Mouse (Mus musculus): ENCODE data around the gene Cysltr1. TPM values are rescaled to one million over a fixed set of nuclear protein-coding genes. Genes with fewer than 3 reads are reported as not detected.

Cysltr1 gene
- 1.2 and 1.5 TPM in 2 replicates for polyA plus RNA-seq (2016; fragmentation: Nextera tagmentation; extraction: Ambion mirVana)

DNA sequence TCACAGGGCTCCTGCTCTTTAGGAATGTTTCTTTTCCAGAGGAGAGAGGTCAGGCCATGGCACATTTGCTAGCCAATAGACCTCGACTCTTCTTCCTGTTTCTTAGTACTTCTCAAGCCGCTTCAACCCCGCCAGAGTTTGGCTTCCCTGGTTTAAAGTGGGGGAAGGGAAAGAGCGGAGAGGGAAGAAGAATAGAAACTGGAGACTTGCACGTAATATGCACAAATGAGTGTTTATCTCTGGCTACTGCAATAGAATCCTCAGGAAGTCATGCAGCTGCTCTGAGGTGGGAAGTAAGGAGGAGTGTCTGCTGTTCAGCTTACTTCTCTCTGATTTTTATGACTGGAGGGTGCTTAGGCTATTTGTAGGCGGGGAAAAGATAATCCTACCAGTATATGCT lies at the start of gene Cysltr1:
TSS of gene Cysltr1 (minus strand) at position 294 of the 400 bp plus-strand sequence.
- peaks cover 5% of the 10 kb centered on the region for H3K27me3 ChIP-seq
- no peaks in the 10 kb centered on the region for H3K4me1 ChIP-seq (replicated peaks)
- H3K36me3 ChIP-seq, result no peaks in the 10 kb centered on the region
- peak within 1 kb of the TSS; percentile 38 for H3K4me2 ChIP-seq
- 6% methylated on average over 6 of the region's 6 CpGs for WGBS
- no peak within 1 kb of the TSS for H3K4me3 ChIP-seq (replicated peaks)
- H3K27ac ChIP-seq, result no peak within 1 kb of the TSS
- no peaks in the 10 kb centered on the region for H3K9me3 ChIP-seq
- no peak for ATAC-seq (ENCODE audit: insufficient number of reproducible peaks, insufficient read depth, low FRiP score, low TSS enrichment, low read depth)
- no peak within 1 kb of the TSS for H3K9ac ChIP-seq (replicated peaks)

DNA sequence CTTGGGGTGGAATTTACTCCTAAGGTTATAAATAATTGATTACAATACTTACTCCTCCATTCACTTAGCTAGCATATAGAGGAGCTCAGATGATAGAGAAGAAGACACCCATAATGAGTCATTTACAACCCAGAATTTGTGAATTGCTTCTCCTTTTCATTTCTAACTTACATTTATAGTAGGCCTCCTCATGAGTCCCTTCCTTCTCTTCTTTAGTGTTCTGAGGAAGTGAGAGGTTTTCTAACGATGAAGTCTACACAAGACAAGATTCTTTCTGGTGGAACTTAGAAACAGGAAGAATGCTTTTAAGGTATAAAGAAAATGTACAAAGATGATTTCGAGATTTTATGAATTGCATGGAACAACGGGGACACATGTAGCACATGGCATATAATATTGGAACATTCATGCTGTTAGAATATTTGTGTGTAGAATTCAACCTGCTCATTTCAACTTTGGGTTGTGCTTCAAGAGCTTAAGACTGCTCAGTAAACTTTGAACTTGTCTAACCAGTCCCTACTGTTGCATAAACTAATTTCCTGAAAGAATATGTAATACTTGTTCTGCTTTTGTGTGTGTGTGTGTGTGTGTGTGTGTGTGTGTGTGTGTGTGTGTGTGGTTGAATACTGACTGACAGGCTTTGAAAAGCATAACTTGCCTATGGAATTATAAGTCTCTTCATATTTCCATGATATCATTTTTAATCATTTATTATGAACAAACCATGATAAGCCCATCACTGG lies 31.5 kb upstream of the Cysltr1 start:
- 86% methylated on average over 3 of the region's 3 CpGs for WGBS
- Histone ChIP-seq H3K4me3 (replicated peaks) (no peak overlapping the region), H3K27me3 (no peaks in the 10 kb centered on the region; the same call in 1 of the 2 replicates), H3K9ac (replicated peaks) (no peak overlapping the region), H3K27ac (no peak overlapping the region), H3K9me3 (no peaks in the 10 kb centered on the region), H3K36me3 (no peaks in the 10 kb centered on the region), H3K4me1 (replicated peaks) (no peaks in the 10 kb centered on the region), H3K4me2 (no peak overlapping the region)
- no peak for ATAC-seq (ENCODE audit: insufficient number of reproducible peaks, insufficient read depth, low FRiP score, low TSS enrichment, low read depth)

DNA sequence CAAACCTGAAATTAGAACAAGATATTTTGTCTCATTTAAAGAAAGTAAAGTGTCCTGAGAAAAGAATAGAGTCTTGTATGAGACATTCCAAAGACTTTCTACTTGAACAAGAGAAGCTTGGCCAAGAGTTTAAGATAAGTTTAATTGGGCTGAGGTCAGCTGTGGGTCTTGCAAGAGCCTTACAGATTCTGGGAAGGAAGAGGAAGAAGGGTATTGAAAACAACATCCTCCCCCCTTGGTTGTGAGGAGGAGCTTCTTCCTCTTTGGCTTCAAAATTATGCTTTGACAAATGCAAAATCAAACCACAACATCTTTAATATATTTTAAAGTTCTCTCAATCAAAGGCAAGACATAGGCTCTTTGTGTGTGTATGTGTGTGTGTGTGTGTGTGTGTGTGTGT lies 30.1 kb upstream of the Cysltr1 start:
- H3K9me3 ChIP-seq, result no peaks in the 10 kb centered on the region
- no peaks in the 10 kb centered on the region for H3K36me3 ChIP-seq
- H3K4me3 ChIP-seq (replicated peaks), result no peak overlapping the region
- no peak overlapping the region for H3K9ac ChIP-seq (replicated peaks)
- H3K4me1 ChIP-seq (replicated peaks), result no peaks in the 10 kb centered on the region
- H3K27me3 ChIP-seq, result no peaks in the 10 kb centered on the region; the same call in 1 of the 2 replicates
- H3K27ac ChIP-seq, result no peak overlapping the region
- ATAC-seq (ENCODE audit: insufficient number of reproducible peaks, insufficient read depth, low FRiP score, low TSS enrichment, low read depth), result no peak
- no peak overlapping the region for H3K4me2 ChIP-seq

DNA sequence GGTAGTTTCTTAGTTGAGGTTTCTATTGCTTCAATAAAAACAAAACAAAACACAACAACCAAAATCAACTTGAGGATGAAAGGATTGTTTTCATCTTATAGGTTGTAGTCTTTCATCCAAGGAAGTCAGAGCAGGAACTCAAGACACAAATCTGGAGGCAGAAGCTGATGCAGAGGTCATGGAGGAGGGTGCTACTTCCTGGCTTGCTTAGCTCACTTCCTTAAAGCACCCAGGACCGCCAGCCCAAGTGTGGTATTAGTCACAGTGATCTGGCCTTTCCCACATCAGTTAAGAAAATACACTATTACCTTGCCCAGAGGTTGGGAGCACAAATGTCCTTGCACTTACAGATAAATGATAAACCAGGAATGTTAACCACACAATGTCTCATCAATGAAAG lies 25.0 kb upstream of the Cysltr1 start:
- no peak for ATAC-seq (ENCODE audit: insufficient number of reproducible peaks, insufficient read depth, low FRiP score, low TSS enrichment, low read depth)
- no peaks in the 10 kb centered on the region for H3K36me3 ChIP-seq
- H3K9me3 ChIP-seq, result no peaks in the 10 kb centered on the region
- H3K4me2 ChIP-seq, result no peak overlapping the region
- 65% methylated on average over 1 of the region's 1 CpGs for WGBS
- no peaks in the 10 kb centered on the region for H3K27me3 ChIP-seq
- no peak overlapping the region for H3K4me3 ChIP-seq (replicated peaks)
- no peak overlapping the region for H3K27ac ChIP-seq
- no peak overlapping the region for H3K9ac ChIP-seq (replicated peaks)
- H3K4me1 ChIP-seq (replicated peaks), result no peaks in the 10 kb centered on the region

DNA sequence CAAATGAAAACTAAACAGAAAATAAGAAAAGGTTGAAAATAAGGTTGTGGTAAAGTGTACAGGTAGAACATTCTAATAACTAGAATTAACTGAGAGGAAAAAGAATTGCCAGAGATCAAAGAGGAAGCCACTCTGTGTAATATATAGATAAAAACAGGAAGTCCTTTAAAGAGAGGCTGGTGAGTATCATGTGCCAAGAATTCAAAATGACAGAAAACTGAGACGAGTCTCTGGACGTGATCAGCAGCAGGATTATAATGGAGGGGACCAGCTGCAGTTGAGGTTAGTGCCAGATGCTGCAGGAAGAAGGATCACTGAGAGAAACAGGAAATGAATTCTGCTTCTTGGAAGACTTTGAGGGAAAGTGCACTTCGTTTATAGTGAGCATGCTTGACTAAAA lies 20.2 kb upstream of the Cysltr1 start:
- Histone ChIP-seq H3K36me3 (no peaks in the 10 kb centered on the region), H3K27me3 (no peaks in the 10 kb centered on the region), H3K27ac (no peak overlapping the region), H3K4me2 (no peak overlapping the region), H3K9ac (replicated peaks) (no peak overlapping the region), H3K4me3 (replicated peaks) (no peak overlapping the region), H3K9me3 (no peaks in the 10 kb centered on the region), H3K4me1 (replicated peaks) (no peaks in the 10 kb centered on the region)
- 24% methylated on average over 3 of the region's 3 CpGs for WGBS
- no peak for ATAC-seq (ENCODE audit: insufficient number of reproducible peaks, insufficient read depth, low FRiP score, low TSS enrichment, low read depth)

DNA sequence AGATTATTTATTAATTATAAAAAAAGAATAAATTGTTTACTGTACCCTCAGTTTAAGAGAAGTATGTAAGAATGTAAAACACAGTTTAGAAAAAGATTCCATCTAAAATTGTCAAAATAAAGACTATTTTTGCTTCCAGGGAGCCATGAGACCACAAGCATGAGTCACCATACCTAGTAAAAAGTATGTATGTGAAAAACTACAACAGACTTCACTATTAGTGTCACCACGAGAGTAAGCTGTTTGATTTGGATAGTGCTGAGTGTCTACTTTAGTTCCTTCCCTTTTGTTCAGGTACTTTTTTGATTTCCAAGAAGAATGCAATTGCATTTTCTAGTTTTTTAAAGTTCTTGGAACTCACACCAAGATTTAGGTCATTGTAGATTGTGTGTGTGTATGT lies 19.0 kb upstream of the Cysltr1 start:
- H3K27ac ChIP-seq, result no peak overlapping the region

DNA sequence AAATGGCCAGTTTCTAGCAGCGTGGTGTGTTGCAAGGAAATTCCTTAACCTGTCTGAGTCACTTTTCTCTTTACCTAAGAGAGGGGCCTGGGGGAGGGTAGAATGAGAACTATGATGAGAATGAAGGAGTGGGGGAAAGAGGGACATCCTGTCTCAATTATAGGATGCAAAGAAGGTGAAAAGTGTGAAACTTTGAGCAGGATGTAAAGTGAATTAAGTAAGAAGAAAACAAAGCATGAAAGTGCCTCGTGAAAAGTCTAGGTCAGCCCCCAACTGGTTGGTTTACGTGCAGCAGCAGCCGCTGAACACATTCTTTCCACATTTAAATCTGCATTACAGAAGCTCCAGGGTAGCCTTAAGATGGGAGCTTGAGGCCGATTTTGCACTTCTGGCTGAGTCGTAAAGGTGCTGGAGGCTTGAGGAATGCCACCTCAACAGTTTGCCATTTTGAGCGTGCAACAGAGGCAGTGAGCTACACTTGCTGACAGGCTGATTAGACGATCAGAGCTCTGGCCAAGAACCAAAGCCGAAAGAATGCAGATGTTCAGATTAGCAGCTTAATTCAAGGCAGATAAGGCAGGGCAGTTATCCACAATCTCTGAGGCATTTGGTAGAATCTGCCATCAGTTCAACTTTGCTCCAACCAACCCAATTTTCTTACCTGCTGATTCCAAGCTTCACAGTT lies 763 bp downstream of the Cysltr1 start:
- H3K27ac ChIP-seq, result no peak overlapping the region
- WGBS, result 22% methylated on average over 9 of the region's 9 CpGs
- H3K4me3 ChIP-seq (replicated peaks), result no peak overlapping the region
- no peaks in the 10 kb centered on the region for H3K9me3 ChIP-seq
- peak overlapping the region; percentile 38 for H3K4me2 ChIP-seq
- H3K4me1 ChIP-seq (replicated peaks), result no peaks in the 10 kb centered on the region
- no peak overlapping the region for H3K9ac ChIP-seq (replicated peaks)
- H3K27me3 ChIP-seq, result peaks cover 5% of the 10 kb centered on the region
- ATAC-seq (ENCODE audit: insufficient number of reproducible peaks, insufficient read depth, low FRiP score, low TSS enrichment, low read depth), result no peak
- H3K36me3 ChIP-seq, result no peaks in the 10 kb centered on the region

More for the DNA sequence above, 19.0 kb upstream of the Cysltr1 start:
- Histone ChIP-seq H3K4me1 (replicated peaks) (no peaks in the 10 kb centered on the region), H3K9ac (replicated peaks) (no peak overlapping the region), H3K4me2 (no peak overlapping the region), H3K27me3 (no peaks in the 10 kb centered on the region), H3K4me3 (replicated peaks) (no peak overlapping the region), H3K36me3 (no peaks in the 10 kb centered on the region), H3K9me3 (no peaks in the 10 kb centered on the region)
- 66% methylated on average over 1 of the region's 1 CpGs for WGBS
- ATAC-seq (ENCODE audit: insufficient number of reproducible peaks, insufficient read depth, low FRiP score, low TSS enrichment, low read depth), result no peak

DNA sequence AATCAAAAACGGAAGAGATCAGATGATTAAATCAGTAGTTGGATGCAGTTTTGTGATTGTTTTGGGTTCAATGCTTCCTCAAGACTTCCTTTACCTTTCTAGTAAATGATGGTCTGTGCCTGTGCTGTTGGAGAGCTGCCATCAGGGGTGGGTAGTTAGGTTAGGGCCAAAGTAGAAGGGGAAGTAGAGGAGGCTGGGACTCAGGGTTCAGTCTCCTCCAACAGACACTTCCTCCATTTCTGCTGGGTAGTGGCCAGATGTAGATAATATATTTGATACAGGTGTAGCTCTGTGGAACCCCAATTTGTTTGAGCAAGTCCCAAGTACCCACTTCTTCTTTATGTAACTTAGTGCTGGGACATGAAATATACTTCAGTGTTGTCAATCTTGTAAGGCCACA lies 7.6 kb downstream of the Cysltr1 start:
- ATAC-seq (ENCODE audit: insufficient number of reproducible peaks, insufficient read depth, low FRiP score, low TSS enrichment, low read depth), result no peak
- Histone ChIP-seq H3K27ac (no peak overlapping the region), H3K9me3 (no peaks in the 10 kb centered on the region), H3K36me3 (no peaks in the 10 kb centered on the region), H3K4me2 (no peak overlapping the region), H3K4me1 (replicated peaks) (no peaks in the 10 kb centered on the region), H3K4me3 (replicated peaks) (no peak overlapping the region), H3K27me3 (peaks cover 5% of the 10 kb centered on the region; the same call in 1 of the 2 replicates), H3K9ac (replicated peaks) (no peak overlapping the region)
- WGBS, result 89% methylated on average over 1 of the region's 1 CpGs

DNA sequence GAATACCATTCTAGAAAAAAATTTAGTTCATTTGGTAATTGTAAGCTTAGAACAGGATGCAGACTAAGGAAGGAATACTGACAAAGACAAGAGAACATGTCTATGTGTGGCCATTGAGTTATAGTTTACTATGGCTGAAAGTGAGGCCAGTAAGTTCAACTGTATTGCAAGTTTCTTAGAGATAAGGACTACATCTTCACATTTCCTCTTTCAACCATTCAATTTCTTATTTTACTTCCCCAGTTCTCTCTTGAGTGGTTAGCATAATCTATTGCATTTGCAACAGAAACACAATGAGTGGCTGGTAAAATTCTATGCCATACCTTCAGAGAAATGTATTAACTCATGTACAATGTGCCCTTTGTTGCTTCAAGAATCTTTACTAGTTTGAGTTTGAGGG lies 9.6 kb downstream of the Cysltr1 start:
- Histone ChIP-seq H3K27ac (no peak overlapping the region), H3K36me3 (no peaks in the 10 kb centered on the region), H3K9me3 (no peaks in the 10 kb centered on the region), H3K4me2 (no peak overlapping the region), H3K4me3 (replicated peaks) (no peak overlapping the region), H3K4me1 (replicated peaks) (no peaks in the 10 kb centered on the region), H3K9ac (replicated peaks) (no peak overlapping the region), H3K27me3 (peaks cover 5% of the 10 kb centered on the region; the same call in 1 of the 2 replicates)
- ATAC-seq (ENCODE audit: insufficient number of reproducible peaks, insufficient read depth, low FRiP score, low TSS enrichment, low read depth), result no peak

DNA sequence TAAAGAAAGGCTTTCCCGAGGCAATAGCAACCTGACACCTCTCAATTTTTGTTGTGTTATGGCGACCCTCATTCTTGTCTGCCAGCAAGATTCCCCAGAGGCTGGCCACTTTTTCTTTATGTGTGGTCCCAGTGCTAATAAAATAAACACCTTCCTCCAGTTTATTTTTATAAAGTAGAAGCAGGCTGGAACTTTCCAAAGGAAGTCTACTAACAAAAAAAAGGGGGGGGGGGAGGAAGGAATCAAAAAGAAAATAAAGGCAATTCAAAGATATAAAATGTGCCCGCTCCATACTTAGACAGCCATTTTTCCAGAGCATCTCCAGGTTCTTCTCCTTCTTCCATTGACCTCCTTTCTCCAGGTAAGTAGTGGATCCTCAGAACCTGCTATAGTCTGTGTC lies 20.6 kb downstream of the Cysltr1 start, which contains the start of gene Gm5127:
TSS of gene Gm5127 (plus strand) at position 301 of the 400 bp plus-strand sequence.
- Histone ChIP-seq H3K9ac (replicated peaks) (no peak within 1 kb of the TSS), H3K4me1 (replicated peaks) (0 out of 2 replicates have a peak, but pooled peaks cover 2% of the 10 kb centered on the region), H3K9me3 (no peaks in the 10 kb centered on the region), H3K36me3 (no peaks in the 10 kb centered on the region), H3K4me2 (no peak within 1 kb of the TSS), H3K27me3 (peaks cover 3% of the 10 kb centered on the region; the same call in 1 of the 2 replicates), H3K4me3 (replicated peaks) (no peak within 1 kb of the TSS), H3K27ac (no peak within 1 kb of the TSS)
- no peak for ATAC-seq (ENCODE audit: insufficient number of reproducible peaks, insufficient read depth, low FRiP score, low TSS enrichment, low read depth)
- WGBS, result 26% methylated on average over 3 of the region's 3 CpGs

DNA sequence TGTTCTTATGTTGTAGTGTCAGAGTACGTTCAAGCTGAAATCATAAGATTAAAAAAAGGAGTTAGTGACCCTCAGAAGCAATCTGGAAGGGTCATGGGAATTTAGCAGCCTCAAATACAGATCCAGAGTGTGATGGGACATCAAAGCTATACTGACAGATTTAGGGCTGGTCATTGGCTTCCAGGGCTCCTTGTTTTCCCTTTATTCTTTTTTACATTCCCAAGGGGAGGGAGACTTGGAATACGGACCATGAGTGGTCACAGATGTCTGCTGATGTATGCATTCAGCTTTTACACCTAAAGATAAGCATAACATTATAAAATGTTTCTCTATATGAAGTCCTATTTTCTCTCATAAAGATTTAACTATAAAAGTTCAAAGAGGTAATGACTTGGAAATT lies 21.3 kb downstream of the Cysltr1 start:
- Histone ChIP-seq H3K36me3 (no peaks in the 10 kb centered on the region), H3K27me3 (peaks cover 3% of the 10 kb centered on the region; the same call in 1 of the 2 replicates), H3K4me3 (replicated peaks) (no peak overlapping the region), H3K9ac (replicated peaks) (no peak overlapping the region), H3K4me1 (replicated peaks) (0 out of 2 replicates have a peak, but pooled peaks cover 2% of the 10 kb centered on the region), H3K4me2 (no peak overlapping the region), H3K27ac (no peak overlapping the region), H3K9me3 (no peaks in the 10 kb centered on the region)
- ATAC-seq (ENCODE audit: insufficient number of reproducible peaks, insufficient read depth, low FRiP score, low TSS enrichment, low read depth), result no peak
- 19% methylated on average over 2 of the region's 2 CpGs for WGBS

Measured in limb, embryonic 12.5 days (tissue).